Mouse (Mus musculus) cerebellum, postnatal 4 days (tissue): ENCODE measurements around the gene Ccdc148.

ENCODE experiments used
- DNase-seq, 2 experiments: peaks; one replicate each; pipeline ENCODE4 v3.0.0; 2022; ENCODE audit warnings: low spot score in 2 of 2, mixed read lengths in 1 of 2

The Ccdc148 gene

GRCm38 (mm10) chr2:59049686-59050085 is 110.8 kb downstream of the Ccdc148 start:
- DNase-seq: no peak

DNA sequence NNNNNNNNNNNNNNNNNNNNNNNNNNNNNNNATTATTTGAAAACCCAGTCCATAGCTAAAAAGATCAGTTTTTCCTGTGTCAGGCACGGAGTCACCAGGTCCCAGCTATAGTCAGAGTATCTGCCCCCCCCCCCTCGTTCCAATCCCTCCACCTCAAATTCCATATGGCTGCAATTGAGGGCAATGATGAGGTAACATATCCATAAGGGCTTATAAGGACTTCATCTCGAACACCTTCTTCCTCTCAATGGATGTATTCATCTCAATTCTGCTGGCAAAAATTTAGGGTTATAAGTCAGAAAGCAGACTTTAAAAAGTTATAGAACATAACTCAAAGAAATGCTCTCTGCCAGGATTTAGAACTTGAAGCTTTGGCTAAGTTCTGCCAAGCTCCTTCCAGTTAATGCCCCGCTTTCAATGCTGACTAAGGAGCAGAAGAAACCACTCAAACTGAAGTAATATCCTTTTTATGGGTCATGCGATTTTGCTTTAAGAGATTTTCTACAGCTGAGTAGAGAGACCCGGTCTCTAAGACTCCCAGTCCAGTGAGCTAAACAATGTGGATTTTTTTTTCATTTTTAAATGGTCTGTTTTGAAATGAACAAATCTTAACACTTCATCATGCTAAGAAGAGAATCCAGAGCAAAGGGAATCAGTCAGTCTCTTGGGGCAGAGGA is 111.6 kb downstream of the Ccdc148 start:
- DNase-seq: no peak

DNA sequence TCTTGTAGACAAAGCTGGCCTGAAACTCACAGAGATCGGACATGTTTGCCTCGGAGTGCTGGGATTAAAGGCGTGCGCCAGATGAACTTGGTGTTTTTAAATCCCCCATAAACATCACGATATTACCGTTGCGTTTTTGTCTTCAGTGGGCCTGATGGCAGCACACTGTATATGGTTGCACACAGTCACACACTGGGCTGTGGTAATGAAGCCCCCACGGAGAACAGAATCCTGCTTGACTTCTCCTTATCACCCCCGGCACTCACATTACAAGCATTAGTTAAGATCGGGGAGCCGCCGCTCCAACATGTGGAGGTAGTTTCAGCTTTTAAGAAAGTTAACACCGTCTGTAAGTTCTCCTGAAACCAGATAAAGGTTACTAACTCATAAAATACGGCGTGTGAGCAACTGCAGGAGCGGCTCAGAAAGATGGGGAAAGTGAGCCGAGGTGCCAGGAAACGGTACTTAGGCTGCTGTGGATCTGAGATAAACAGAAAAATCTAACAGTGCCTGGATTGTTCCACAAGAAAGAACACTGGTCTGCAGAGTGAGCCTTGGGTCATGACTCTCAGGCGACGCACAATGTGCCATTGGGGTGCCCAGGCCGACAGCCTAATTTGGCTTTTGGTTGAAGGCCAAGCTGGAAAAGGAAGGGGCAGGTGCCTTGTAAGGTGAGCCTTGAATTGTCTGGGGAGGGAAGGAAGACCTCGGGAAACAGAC is 117.0 kb downstream of the Ccdc148 start:
- DNase-seq: no peak

DNA sequence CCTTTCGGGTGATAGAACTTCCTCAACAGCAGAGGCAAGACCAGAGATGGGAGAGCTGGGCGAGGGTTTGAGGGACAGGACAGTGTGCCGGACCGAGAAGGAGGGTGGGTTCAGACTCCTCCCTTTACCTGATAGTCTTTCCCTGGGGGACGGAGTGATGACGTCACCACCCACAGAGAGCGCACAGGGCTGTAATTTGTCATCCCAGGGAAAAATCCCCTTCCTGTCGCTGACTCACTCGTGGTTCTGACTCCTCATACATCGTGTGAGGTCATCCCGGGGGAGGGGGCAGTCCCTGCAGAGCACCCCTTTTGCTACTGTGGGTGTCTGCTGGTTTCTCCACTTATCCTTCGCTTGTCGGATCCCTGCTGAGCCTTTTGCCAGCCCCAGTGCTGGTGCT is 117.9 kb downstream of the Ccdc148 start:
- no peak for DNase-seq

GRCm38 (mm10) chr2:59036433-59036832 is 124.0 kb downstream of the Ccdc148 start:
- peak in 1 of 2 experiments; percentile 20 for DNase-seq

DNA sequence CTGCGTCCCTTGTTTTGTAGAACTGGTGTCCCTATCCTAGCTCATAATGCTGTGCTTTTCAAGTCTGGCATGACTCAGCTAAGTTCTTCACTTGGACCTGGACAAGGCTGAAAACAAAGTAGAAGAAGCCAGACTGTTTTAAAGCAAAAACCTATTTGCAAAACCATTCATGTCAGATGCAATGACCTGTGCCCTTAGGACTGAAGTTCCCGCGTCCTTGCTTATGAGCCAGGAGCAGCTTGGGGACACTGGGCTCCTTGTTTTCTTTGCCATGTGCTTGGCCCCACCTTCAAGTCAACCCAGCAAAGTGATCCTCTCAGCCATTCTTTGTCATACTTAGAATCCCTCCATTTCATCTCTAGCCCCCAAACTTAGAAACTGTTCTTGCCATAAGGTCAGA is 125.3 kb downstream of the Ccdc148 start:
- no peak for DNase-seq

GRCm38 (mm10) chr2:59034281-59034680 is 126.2 kb downstream of the Ccdc148 start:
- no peak for DNase-seq

DNA sequence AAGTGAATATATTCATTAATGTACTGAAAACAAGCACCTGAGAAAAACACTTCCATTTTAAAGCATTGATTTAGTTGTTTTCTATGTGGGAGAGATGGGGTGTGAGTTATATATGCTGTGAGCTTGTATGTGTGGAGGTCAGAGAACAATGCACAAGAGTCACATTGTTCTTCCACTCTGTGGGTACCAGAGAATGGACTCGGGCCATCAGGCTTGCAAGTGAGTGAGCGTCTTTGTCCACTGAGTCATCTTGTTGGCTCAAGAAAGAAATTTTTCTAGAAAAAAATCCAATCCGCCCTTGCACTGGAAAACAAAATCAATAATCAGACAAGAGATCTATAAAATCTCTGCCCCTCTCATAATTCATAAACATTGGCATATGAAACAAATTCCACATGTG is 135.9 kb downstream of the Ccdc148 start:
- DNase-seq: no peak

DNA sequence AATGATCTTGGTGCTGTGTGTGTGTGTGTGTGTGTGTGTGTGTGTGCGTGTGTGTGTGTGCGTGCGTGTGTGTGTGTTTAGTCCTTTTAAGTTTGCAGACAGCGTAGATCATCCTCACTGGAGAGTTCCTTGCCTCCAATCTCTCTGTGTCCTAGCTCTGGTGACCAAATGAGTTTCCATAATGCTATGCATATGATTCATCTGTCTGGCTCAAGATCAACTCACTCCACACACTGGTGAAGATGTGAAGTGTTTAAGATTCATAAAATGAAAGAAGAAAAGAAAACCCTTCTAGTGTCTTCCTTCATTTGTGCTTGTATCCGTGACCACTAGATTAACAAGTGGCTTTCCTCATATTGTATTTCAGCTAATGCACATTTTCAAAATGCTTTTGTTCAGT is 153.1 kb downstream of the Ccdc148 start:
- no peak for DNase-seq

DNA sequence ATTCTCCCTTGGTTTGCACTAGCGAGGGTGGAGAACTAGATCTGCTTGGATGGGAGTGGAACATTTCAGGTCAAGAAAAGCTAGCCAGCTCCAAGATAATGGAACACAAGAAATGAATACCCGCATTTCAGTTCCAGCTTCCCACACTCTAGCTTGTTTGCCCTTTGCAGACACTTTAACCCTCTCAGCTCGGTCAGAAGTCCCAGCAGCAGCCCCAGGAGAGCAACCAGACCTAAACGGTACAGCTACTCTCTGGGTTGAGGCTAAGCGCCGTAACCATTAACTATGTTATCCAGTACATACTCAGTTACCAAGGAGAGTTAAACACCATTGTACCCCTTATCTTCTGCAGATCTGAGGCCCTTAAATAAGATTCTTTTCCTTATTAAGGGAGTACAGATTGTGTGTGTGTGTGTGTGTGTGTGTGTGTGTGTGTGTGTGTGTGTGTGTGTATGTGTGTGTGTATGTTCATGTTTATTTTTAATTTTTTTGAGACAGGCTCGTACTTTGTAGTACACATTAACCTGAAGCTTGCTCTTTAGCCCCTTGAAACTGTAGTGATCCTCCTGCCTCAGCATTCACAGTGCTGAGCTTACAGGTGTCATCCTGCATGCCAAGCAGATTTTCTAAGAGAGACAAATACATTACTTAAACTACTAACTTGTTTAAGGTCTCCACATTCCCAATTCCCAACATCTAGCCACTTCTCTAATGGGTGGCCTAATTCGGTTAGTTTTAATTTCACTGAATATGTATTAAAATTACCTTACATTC is 153.7 kb downstream of the Ccdc148 start:
- no peak for DNase-seq

- no peak for DNase-seq
Measured at GRCm38 (mm10) chr2:58997151-58997550, 163.3 kb downstream of the Ccdc148 start.

DNA sequence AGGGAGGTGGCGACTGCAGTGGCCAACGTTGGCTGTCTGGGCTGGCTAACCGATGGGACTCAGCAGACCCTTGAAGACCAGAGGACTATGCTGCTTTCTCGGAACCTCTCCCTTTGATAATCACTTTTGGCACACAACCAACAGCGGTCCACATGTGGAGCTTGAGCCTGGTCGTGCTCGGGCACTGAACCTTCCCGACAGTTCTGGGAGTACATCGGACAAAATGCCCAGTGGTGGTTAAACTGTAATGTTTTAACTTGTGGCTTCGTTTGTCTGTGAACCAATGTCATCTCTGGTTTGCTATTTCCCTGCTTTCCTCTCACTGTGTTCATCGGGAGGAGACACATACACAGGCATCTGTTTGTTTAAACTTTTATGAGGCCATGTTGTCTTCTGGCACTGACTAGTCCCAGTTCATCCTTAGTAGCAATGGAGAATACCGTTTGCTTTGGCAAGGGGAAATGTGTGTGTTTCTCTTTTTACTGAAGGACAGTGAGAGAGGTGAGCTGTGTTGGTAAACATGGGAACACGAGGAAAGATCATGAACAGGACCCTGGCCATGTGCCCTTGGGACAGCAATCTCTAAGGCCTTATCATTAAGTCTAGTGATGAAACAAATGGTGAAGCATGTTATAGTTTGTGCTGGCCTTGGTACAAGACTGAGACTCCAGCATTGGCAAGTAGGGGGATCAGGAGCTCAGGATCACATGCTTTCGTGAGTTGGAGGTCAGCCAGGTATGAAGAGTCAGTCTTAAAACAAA is 167.9 kb downstream of the Ccdc148 start:
- no peak for DNase-seq

- no peak for DNase-seq
Measured at GRCm38 (mm10) chr2:58978095-58978494, 182.4 kb downstream of the Ccdc148 start.

DNA sequence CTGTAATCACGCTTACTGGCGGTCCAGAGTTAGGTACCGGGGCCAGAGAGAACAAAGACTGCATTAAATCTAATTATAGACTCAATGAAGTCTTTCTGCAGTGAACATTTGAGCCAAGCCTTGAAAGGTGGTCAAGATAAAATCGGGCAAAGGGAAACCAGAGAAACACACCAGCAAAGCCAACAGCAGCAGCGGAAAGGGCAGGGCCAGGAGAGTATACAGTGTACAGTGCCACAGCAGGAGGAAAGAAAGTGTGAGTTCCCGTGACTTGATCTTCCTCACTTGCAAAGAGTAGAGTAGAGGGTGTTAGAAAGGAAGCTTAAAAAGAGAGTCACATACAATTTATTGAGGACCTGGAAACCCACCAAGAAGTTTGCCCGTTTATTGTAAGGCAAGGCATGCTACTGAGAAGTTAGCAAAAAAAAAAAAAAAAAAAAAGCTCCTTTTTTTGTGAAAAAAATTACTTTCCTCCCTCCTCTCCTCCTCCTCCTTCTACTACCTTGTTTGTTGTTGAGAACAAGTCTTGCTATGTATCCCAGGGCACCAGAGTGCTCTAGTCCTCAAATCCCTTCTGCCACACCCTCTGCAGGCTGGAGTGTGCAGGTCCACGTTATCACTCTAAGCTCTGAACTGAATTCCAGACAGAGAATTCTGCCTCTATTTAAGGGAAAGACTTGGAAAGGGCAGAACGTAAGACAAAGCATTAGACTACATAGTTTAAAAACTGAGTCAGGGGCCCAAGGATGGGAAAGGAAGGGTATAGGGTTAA is 188.8 kb downstream of the Ccdc148 start:
- DNase-seq: no peak

GRCm38 (mm10) chr2:58956770-58957300 is 203.6 kb downstream of the Ccdc148 start:
- DNase-seq: no peak

GRCm38 (mm10) chr2:58956351-58956750 is 204.1 kb downstream of the Ccdc148 start:
- DNase-seq: no peak

DNA sequence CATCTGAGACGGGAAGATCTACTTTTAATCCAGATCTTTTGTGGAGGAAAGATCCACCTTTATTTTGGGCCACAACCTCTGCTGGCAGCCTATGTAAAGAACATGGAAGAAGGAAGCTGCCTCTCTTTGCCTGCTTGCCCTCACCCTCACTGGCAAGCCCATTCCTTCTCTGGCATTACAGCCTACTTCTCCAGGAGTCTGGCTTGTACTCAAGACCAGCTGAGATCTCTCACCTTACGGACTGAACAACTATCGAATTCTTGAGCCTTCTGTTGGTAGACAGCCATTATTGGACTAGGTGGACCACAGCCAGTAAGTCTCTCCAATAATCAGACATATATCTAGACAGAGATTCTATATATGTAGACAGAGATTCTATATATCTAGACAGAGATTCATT is 208.4 kb downstream of the Ccdc148 start:
- DNase-seq: no peak

- no peak for DNase-seq
Measured at GRCm38 (mm10) chr2:58948796-58949195, 211.7 kb downstream of the Ccdc148 start.

DNA sequence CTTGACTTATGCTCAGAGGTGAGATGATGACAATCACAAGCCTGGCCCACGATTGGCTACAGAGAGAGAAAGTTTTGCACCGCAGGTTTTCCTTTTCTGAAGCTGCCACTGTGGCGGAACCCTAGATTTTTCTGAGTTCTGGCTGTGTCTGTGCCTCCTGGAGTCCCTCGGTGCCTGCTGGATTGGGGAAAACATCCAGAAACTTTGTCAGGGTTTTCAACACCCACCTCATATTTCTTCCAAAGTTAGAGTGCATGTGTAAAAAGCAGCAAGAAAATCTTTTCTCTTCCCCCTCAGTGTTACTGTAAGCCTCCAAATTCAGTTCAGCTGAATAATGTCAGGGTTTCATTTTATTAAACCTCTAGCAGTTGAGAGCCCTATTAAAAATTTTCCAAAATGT is 219.1 kb downstream of the Ccdc148 start:
- no peak for DNase-seq

DNA sequence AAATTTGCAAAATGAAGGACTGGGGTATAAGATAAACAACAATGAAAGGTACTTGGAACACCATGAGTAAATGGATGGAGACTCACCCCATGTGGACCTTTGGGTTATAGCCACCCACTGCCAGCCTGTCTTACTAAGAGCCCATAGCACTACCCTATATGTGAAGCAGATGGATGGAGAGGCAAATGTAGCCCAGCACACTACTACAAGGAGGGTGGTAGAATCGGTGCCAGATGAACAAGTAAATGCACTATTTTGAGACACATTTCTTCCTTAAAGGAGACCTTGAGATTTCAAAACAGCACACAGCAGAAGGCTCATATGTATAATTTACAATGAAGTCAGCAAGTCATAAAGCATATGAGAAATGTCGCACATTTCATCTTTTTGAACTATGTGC is 234.9 kb downstream of the Ccdc148 start:
- DNase-seq: no peak

GRCm38 (mm10) chr2:58918351-58918750 is 242.1 kb downstream of the Ccdc148 start:
- DNase-seq: no peak
